Mouse (Mus musculus) thymus, adult 18-20 months (tissue): ENCODE measurements around the gene Rec114.

ENCODE experiments used
- DNase-seq, 2 experiments: peaks; one replicate each; pipeline ENCODE4 v3.0.0; 2022; ENCODE audit warnings: mixed read lengths in 2 of 2

Rec114 gene

DNA sequence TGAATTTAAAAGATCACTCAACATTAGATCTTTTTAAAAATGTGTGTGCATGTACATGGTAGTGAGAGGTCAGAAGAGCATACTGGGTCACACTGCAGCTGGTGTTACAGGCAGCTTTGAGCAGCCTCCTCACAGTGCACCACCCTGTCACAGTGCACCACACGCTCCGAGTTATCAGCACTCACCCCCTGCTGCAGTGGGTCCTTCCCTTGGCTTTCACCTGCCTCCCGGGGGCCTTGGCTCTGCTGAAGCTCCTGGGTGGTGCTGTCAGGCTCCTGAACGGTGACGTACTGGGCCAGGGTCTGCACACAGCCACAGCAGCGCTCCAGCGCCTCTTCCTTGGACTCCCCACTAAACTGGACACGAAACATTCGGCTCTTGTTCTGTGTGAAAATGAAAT, 83.8 kb downstream of the Rec114 start:
- DNase-seq: no peak

DNA sequence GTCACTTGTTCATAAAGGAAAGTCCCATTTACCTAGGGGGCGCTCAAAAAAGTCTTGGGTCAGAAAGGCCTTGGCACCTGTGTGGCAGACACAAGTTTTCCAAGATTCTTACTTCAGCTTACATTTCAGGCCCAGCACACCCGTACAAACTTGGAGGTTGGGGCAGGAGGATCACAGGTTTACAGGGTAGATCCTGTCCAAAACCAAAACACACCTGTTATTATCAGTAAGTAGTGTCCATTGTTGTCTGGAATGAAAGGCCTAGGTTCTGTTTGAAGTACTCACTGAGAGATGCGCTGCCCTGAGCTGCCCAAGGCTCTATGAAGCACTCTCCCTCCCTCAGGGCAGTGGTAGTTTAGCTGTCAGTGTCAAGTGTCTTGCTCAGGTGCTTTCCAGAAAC, 84.4 kb downstream of the Rec114 start:
- DNase-seq: no peak

DNA sequence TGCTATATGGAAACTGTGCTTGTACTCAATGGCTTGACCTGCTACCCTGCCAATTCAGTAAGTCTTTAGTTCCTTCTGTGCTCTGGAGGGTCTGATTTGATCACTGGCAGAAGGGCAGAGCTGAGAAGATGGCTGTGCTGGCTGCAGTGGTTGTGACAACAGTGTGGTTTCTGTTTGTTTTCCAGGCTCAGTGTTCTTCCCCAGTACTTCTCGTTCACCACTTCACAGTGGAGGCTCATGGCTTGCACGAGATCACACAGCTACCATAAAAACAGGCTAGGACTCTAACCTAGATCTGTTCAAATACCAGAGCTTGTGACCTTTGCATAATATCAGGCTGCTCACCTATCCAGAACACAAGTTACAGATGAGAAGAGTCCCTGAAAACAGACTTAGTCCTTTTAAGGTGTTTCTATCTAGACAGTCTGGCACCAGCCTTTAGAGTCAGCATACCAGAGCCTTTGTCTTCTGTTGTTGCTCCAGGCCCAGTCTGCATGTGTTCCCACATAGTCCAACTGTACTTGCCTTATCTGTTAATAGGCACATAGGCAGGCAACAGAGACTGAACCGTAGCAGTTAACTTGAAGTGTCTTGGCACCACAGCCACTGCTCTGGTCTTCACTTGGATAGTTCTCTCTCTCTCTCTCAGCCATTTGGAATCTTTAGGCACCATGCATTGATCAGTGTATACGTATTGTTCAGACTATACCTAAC, 85.0 kb downstream of the Rec114 start:
- DNase-seq: no peak

DNA sequence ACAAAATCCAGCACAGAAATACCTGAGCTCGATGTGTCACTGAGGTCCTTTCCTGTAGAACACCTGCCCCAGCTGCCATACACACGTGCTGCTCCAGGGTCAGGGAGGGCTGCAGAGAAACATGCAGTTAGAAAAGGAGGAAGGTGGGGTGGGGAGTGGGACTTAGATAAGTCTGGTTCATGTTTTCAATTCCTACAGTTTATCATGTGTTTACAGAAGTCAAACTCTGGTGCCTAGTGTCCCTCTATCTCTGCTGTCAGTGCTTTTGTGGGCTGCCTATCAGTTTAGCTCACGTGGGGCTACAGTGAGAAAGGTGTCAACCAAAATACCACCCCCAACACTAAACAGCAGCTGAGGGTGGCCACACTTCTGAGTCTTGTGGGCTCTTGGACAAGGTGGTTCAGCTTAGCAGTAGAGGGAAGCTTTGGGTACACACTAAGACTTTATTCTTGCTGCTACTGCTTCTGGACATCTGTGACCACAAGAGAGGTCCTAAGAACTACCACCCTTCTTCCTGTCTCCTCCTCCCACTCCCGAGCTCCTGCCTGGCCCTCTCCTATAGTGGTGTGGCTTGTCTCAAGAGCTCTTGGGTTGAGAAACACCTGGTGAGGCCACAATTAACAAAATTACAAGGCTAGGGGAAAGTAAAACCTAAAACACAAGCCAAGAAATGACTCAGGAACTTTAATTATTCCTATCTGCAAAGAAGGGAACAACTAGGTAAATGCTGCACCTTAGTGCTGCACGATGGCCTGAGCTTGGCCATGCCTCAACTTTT, 85.8 kb downstream of the Rec114 start:
- no peak for DNase-seq

DNA sequence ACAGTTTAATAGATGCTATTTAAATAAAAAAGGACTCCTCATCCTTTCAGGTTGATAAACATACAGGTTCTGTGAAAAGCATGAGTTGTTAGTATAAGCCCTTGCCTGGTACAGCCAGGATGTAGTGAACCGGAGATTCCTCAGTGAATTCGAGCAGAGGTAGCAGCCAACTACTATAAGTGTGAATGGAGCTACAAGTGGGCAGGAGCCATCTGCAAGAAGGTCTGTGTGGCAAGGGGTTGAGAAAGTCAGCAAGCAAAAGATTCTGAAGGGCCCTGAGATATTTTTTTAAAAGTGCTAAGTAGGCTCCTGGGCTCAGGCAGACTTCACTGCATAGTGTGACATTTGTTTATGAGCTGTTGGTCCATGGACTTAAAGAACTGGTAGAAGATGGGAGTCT, 86.9 kb downstream of the Rec114 start:
- no peak for DNase-seq

DNA sequence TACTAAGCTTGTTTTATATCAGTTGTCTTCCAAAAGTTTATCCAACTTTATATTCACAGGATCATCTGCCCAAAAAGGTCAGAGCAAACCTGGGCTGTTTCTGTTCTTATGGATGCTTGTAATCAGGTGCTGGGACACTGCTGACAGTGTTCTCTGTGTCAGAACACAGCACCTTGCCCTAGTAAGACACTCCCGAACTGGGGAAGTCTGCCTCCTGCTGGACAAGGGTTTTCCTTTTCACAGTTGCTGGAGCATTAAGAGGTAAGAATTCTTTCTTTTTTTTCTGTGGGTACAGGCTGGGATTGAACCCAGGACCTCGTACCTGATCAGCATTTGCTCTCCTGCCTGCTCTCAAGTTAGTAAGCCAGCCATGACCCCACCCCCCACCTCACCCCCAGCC, 87.4 kb downstream of the Rec114 start:
- DNase-seq: no peak

DNA sequence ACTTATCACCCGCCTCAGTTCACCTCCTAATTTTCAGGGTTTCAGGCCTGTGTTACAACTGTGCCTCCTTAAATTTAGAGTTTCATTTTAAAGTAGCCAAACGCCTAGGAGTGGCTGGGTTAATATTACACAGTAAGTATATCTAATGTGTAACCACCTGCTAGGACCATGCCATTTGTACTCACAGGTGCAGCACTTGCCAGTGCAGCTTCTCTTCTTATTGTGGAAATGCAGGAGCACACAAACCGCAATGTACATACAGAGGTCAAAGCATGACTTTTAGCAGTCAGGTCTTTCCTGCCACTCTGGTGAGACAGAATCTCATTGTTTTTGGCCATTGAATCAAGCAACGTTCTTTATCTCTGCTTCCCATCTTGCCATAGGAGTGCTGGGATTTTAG, 89.3 kb downstream of the Rec114 start:
- DNase-seq: no peak

DNA sequence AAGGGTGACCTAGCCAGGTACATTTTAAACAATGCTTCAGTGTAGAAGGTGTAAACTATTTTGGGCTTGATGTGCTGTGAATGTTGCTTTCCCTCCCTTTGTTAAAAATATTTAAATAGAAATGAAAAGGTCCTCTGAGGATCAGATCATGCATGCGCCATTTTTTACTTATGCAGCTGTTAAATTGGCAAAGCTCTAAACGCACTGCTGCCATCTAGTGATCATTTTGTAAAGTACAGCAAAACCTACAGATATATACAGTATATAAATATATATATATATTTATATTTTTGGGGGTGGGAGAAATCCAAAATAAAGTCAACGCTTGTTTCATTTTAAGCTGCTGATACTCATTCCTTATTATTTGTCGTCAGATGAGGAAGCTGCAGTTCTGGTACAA, 91.8 kb downstream of the Rec114 start:
- no peak for DNase-seq

DNA sequence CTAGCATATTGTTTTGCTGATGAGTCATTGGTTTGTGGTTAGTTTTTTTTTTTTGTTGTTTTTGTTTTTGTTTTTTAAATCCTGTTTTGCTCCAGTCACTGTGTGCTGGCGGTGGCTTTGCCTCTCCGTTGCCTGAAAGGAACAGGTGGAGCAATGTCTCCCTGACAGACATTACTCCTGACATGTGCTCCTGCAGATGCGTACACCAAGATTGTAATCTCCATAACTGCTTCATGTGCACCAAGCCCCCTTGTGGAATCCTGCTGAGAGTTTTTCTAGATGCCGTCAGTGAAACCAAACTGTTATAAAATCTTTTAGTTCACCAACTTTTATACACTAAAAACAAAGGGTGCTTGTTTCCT, 94.5 kb downstream of the Rec114 start:
- no peak for DNase-seq

DNA sequence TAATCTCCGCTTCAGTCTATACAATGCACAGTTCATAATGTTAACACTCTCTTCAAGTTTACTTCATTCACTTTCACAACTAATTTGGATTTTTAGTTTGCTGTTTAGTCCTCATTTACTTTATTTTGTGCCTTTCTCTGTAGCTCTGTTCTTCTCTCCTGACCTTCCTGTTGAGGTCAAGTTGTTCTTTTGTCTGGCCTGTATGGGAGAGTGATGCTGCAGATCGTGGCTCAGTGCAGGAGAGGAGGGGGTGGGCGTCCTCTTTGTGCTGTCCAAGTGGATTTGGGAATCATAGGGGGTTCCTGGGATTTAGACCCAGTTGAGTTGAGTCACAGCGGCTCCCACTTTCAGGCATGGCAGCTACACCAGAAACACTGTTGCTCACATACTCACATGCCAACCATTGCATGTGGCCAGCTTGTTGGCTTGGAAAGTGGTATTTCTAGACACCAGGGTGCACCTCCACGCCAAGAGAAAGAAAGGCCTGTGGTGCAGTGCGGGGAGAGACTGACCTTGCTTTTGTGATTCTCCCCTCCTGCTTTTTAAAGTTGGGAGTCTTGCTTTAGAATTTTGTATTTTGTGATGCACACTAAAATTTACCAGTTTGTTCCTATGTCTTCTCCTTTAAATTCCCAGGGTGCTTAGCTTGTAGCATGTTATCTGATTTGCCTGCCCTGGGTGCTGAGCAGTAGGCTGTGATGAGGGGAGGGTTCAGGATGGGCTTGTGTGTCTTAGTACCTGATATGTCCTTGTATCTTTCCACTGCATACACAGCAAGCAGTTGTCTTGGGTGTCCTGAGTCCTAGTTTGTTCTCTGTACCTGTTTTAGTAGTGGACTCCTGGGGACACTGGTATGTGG, 95.1 kb downstream of the Rec114 start:
- DNase-seq: no peak

DNA sequence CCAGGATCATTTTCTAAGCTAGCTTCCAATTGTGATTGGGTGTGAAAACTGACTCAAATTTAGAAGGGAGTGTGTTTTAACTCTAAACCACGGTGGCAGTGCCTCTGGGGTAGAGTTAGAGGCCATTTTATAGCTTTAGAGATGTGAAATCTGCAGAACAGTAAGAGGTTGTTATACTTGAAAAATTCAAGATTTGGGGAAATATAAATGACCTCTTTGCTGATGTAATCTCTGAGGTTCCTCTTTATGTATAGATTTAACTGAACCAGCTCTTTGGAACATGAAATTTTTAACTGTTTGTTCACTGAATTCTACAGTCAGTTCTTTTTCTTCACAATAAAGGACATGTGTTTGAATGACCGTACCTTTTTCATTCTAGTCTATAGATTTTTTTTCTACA, 113.3 kb downstream of the Rec114 start:
- no peak for DNase-seq

DNA sequence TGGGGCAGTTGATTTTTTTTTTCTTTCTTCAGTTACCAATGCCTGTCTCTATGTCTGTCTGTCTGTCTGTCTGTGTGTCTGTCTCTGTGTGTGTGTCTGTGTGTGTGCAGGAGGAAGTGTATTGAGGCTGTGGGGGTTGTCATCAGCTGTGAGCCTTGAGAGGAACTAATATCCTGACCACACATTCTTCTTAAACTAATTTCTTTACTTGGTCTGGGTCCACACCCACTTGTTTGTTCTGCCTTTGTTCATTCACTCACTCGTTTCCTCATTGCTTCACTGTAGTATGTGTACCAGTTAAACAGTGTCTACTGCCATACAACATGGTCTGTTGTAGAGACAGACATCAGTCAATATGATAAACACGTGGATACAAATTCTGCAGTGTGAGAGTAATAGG, 116.6 kb downstream of the Rec114 start:
- no peak for DNase-seq

DNA sequence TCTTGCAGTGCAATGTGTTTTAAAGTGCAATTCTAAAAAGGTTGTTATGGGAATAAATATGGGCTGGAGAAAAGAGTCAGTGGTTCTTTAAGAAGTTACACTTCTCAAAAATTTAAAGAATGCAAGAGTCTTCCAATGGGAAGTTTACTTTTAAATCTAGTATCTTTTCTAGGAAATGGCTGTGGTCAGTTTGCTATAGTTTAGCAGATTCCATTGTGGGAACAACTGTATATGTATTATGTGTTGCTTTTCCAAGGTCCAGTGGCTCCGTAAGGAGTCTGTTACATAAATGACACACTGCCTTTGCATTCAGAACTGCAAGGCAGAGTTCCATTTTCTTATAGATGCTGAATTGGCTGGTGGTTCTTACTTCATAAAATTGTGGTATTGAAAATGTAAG, 120.8 kb downstream of the Rec114 start:
- DNase-seq: no peak

DNA sequence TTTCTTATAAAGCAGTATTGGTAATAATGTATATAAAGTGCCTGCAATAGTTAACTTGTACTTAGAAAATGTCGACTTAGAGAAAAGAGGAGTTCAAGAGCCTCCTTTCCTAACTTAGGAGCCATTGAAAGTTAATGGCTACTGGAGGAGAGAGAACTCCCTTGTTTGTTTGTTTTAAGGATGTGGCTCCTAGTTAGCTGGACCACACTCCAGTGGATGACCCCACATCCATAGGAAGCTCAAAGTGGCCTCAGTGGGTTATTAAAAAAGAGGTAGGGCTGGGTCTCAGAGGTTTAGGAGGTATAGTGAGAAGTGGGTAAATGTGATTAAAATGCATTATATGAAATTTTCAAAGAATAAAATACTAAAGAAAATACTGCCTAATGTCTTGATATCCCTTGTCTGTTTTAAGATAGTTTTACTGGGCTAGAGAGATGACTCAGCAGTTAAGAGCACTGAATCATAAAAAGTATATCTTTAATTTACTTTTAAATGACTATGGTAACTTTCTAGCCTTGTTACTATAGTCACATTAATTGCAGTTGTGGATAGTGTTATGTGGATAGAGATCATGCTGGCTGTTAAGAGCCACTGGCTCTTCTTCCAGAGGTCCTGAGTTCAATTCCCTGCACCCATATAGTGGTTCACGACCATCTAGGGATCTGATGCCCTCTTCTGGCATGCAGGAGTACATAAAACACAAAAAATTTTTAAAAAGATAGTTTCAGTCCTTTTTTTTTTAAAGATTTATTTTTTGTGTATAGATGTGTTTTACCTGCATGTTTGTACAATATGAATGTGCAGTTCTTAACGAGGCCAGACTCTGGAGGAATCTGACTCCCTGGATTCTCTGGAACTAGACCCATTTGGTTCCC, 128.5 kb downstream of the Rec114 start:
- DNase-seq: no peak

DNA sequence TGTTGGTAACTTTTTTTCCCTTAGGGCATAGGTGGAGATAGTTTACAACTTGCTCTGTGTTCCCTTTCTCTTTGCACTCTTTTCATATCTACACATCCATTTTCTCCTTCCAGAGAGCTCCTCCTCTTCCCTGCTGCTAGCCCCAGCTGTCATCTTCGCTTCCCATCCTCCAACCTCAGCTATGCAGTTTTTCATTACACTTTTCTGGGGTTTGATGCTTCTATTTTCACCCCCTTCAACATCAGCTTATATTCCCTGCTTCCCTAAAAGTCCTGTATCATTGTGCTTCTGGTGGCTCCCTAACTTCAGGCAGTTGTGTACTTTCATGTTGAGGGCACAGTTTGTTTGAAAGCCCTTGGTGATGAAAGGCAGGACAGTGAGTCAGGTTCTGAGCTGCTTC, 130.0 kb downstream of the Rec114 start:
- DNase-seq: no peak
